Comparison of ENCODE assay signal across 8 mouse cellular contexts in genomic region chrX:95956497-95957293, GRCm38 (mm10). TPM values are rescaled to one million over a fixed set of nuclear protein-coding genes. Genes with fewer than 3 reads are reported as not detected.
A peak's percentile ranks its signal among the peaks of the same experiment; 100 is the strongest.
DNase-seq lines count a peak whose midpoint lies in the region; ATAC-seq lines count a peak whose summit lies in the region.

Gene Las1l (minus strand): TSS chrX:95956962.

- no peaks in the 10 kb centered on the region for H3K4me1 ChIP-seq in heart, embryonic 10.5 days
- H3K4me1 ChIP-seq in kidney, embryonic 15.5 days = 0 out of 2 replicates have a peak, but pooled peaks cover 3% of the 10 kb centered on the region

- peak; percentile 100 for ATAC-seq in erythroblast, adult 5-6 weeks (replicated peaks; ENCODE audit: low FRiP score, poor library complexity, severe bottlenecking)
- ATAC-seq in kidney, embryonic 15.5 days (replicated peaks; ENCODE audit: low FRiP score) = peak; percentile 100
- peak; percentile 98 for ATAC-seq in monocyte, adult 5-6 weeks (replicated peaks; ENCODE audit: insufficient number of reproducible peaks, low FRiP score, low TSS enrichment, poor library complexity, severe bottlenecking)

- no peaks in the 10 kb centered on the region for H3K9me3 ChIP-seq in heart, embryonic 10.5 days
- H3K9me3 ChIP-seq in kidney, embryonic 15.5 days (replicated peaks) = no peaks in the 10 kb centered on the region

- peak within 1 kb of the TSS; percentile 59 for H3K4me2 ChIP-seq in kidney, embryonic 15.5 days

- H3K9ac ChIP-seq in kidney, embryonic 15.5 days = peak within 1 kb of the TSS; percentile 59

- peaks cover 5% of the 10 kb centered on the region; the same call in 1 of the 2 replicates for H3K36me3 ChIP-seq in heart, embryonic 10.5 days
- H3K36me3 ChIP-seq in kidney, embryonic 15.5 days = peaks cover 9% of the 10 kb centered on the region

- WGBS in heart, embryonic 10.5 days = 14% methylated on average over 42 of the region's 42 CpGs
- 18% methylated on average over 42 of the region's 42 CpGs for WGBS in kidney, embryonic 15.5 days

- peak within 1 kb of the TSS; percentile 77 for H3K27ac ChIP-seq in heart, embryonic 10.5 days
- peak within 1 kb of the TSS; percentile 27; the same call in 1 of the 2 replicates for H3K27ac ChIP-seq in kidney, embryonic 15.5 days

- peak; percentile 84 to 88 for DNase-seq in B cell, adult 2 months
- DNase-seq in brain, adult 2 months (ENCODE audit: low read depth, low spot score) = peak; percentile 99
- peak; percentile 96 for DNase-seq in heart, embryonic 10.5 days (ENCODE audit: low spot score)
- DNase-seq in liver = peak; percentile 90
- DNase-seq in spleen, postnatal 4 days (ENCODE audit: low spot score in 2 of 2) = peak; percentile 86 to 87

- H3K4me3 ChIP-seq in heart, embryonic 10.5 days = peak within 1 kb of the TSS; percentile 65
- H3K4me3 ChIP-seq in kidney, embryonic 15.5 days (replicated peaks) = peak within 1 kb of the TSS; percentile 63

- no peaks in the 10 kb centered on the region for H3K27me3 ChIP-seq in heart, embryonic 10.5 days (ENCODE audit: insufficient read depth, poor library complexity, severe bottlenecking)
- no peaks in the 10 kb centered on the region; the same call in 1 of the 2 replicates for H3K27me3 ChIP-seq in kidney, embryonic 15.5 days

RNA-seq across cellular contexts. Expression of gene Las1l, which starts in this region (rescaled TPM):
- 4.6 and 10.8 TPM in 2 replicates for total RNA-seq in erythroblast, adult 5-6 weeks (2015; ENCODE audit: low replicate concordance)
- 4.3 and 8.4 TPM in 2 replicates for total RNA-seq in erythroblast, adult 5-6 weeks (2017; ENCODE audit: low replicate concordance)
- 72.8 and 73.4 TPM in 2 replicates for polyA plus RNA-seq in heart, embryonic 10.5 days (2016; fragmentation: Nextera tagmentation; extraction: Ambion mirVana)
- polyA plus RNA-seq in kidney, embryonic 15.5 days (2015; fragmentation: Nextera tagmentation; extraction: Ambion mirVana) = 64.1 TPM in 2 replicates
- total RNA-seq in monocyte, adult 5-6 weeks (2017) = 31.7 to 43.8 TPM (median 42.4 TPM) in 3 replicates

Comparison
In these comparisons a context has a peak if more than half of its experiments do, and no peak if none do; other contexts are left out.
1. Peak in every context shown above with its lines: DNase-seq, ATAC-seq, H3K4me3 ChIP-seq and H3K27ac ChIP-seq.